Mouse (Mus musculus): ENCODE results near the gene Dydc2. TPM values are rescaled to one million over a fixed set of nuclear protein-coding genes. Genes with fewer than 3 reads are reported as not detected.

Dydc2 gene
- total RNA-seq, 2 experiments from 2014 or later = 0.71 to 1.6 TPM

GRCm38 (mm10) chr14:41047402-41047801 is 21.6 kb downstream of the Dydc2 start:
- no peak for DNase-seq (ENCODE audit: low spot score in 2 of 2)

- peak; percentile 24 to 78 for DNase-seq (ENCODE audit: low spot score in 2 of 2)
These were observed 33.7 kb downstream of the Dydc2 start for GRCm38 (mm10) chr14:41035146-41035798.

DNA sequence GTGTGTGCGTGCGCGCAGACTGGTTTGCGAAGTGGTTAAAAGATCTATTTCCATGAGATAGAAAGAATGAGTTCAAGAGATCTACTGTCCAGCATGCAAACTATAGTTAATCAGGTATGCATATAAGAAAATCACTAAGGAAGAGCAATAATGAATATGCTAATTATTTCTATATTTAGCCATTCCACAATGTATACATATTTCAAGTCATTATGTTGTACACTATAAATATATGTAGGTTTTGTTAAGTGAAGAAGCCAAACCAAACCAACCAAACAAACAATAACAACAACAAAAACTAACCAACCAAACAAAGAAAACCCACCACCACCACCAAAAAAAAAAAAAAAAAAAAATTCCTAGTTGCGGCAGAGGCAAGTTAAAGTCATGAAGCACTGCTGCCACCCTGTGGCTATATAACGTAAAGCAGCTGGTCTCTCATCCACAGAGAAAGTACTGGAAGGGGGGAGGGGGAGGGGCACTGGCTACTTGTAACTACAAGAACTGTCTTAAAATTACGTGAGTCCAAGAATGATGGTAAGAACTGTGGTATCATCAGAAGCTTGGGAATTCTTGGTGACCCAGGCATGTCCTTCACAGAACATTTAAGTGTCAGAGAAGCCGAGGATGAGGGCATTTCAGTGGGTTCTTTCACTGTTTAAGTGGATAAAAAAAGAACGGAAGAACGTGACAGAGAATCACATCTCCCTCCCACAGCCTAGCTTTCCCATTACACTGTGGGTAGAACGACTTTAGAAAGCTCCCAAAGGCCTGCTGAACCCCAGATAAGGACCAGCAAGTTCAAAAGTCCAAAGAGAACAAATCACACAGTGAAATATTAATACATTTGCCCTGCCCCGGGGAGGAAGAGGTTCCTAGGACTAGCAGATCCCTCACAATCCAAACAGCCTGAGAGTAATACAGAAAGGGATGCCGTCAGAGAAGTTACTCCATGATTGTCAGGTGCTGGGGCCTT is 35.6 kb downstream of the Dydc2 start:
- peak; percentile 27 to 92 for DNase-seq (ENCODE audit: low spot score in 2 of 2)

DNA sequence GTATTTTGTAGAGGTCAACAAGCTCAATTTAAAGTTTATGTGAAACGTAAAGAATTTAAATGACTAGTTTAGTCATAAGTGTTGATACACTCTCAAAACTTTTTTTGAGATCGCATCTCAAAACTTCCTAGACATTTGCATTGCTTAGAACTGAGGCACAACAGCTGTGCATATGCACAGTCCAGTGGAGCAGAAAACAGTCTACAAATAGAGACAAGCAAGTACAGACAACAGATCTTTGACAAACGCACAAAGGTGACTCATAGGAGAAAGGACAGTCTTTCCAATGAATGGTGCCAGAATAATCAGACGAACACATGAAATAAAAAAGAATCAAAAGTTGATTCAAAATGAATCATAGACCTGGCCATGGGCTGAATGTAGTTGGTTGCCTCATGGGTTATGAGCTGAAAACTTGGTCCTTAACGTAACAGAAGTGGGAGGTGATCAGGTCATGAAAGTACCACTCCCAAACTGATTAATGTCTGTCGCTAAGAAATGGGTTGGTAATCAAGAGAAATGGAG is 38.0 kb downstream of the Dydc2 start:
- DNase-seq (ENCODE audit: low spot score in 2 of 2) = no peak

- DNase-seq (ENCODE audit: low spot score in 2 of 2) = no peak
These were observed 39.7 kb downstream of the Dydc2 start for GRCm38 (mm10) chr14:41029303-41029702.

DNA sequence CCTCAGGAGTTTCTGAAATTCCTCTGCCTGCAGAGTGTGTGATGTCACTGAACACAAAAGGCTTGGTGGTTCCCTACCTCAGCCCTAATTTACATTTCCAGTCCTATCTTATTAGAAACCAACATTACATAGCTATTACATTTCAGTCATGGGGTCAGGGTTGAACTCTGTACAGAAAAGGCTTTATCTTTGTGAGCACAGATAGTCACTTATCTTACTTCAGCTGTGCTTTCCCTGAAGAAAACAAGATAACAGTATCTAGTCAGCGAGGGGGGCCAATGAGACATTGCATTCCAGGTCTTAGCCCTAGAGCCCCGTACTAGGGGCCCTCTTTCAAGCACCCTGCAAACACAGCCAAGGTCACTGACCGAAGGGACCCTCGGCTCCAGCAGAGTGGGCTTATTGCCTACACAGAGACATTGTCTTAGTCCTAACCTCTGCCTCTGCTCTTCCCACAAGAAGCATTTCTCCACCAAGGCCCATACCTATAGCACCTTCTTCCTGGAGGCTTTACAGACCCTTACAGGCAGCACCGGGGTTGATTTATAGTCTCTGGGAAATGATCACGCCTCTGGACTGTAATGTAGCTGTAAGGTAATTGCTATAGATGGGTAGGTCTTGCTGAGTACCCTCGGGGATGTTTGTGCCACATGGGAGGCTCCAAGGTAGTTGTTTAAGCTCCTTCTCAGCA is 43.3 kb downstream of the Dydc2 start:
- no peak for DNase-seq (ENCODE audit: low spot score in 2 of 2)

- DNase-seq (ENCODE audit: low spot score in 2 of 2) = no peak
These were observed 43.9 kb downstream of the Dydc2 start for GRCm38 (mm10) chr14:41025087-41025486.

DNA sequence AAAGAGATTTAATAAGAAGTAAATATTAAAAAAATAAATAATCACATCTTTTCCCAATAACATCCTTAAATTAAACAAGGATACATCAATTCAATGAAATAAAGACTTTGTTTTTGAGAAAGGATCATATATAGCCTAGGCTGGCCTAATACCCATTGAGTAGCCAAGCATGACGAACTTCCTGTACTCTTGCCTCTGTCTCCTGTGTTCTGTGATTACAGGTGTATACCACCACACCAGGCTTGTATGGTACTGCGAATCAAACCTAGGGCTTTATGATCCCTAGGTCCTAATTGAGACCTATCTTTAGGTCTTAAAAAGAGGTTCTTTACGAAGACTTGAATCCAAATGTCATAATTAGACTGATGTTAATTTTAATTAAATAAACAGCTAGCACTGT is 47.8 kb downstream of the Dydc2 start:
- DNase-seq (ENCODE audit: low spot score in 2 of 2) = no peak

- DNase-seq (ENCODE audit: low spot score in 2 of 2) = no peak
These were observed 51.5 kb downstream of the Dydc2 start for GRCm38 (mm10) chr14:41017460-41017859.

- DNase-seq (ENCODE audit: low spot score in 2 of 2) = peak in 1 of 2 experiments; percentile 63
These were observed 54.2 kb downstream of the Dydc2 start for GRCm38 (mm10) chr14:41014701-41015240.

DNA sequence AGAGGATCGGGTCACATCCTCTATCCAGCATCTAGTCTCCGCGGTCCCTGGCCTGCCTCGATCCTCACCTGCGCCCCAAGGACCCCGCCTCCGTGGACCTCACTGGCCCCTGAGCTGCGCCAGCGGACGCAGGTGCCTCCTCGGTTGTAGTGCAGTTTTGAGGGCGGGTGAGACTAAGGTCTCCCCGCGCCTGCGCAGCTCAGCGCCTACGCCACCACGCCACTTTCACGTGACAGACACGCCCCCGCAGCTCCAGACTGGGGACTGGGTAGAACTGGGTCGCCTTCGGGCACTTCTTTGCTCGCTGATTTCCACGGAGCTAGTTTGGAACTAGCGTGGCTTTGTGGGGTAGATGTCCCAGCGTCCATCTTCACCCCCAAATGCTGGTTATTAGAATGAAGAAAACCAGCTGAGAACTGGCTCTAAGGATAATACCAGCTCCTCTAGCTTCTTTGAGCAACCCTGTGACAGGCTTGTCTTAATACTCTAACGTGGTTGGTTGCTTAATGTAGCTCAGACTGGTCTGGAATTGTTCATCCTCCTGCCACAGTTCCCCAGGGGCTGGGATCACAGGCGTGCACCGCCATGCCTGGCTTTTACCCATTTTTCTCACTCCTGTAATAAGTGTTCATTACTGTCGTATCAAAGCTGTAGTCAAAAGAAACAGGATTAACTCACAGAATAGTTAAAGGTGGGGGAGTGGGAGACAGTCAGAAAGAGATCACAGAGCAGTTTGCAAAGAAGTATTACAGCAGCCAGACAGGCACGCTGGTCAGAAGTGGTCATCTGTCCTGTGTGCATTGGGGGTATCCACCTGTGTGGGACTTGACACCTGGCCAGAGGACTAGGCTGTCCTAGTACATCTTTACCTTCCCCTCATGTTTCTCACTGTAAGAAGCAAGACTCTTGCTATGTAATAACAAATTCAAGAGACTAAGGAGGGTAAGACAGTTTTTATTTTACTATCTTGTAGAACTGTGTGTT is 55.1 kb downstream of the Dydc2 start, which contains the start of gene Fam213a:
TSS of gene Fam213a (minus strand) at position 159 of the 984 bp plus-strand sequence.
- peak; percentile 89 to 96 for DNase-seq (ENCODE audit: low spot score in 2 of 2)

DNA sequence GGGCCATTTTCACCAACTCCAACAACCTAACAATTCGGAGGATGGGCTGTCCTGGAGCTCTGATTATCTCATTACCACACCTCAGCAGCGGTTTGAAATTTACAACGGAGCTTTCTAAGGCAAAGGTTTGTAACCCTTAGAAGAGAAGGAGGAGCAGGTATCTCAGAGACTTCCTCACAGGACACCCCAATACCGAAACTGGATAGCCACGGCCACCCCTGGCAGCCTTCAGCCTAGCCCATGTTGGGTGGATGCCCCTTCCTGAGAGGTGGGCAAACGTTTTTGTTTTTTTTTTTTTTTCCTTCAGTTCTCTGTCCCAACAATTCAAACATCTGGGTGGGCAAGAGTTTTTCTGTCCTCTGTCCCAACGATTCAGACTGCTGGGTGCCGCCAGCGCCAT is 55.9 kb downstream of the Dydc2 start:
- DNase-seq (ENCODE audit: low spot score in 2 of 2) = no peak

DNA sequence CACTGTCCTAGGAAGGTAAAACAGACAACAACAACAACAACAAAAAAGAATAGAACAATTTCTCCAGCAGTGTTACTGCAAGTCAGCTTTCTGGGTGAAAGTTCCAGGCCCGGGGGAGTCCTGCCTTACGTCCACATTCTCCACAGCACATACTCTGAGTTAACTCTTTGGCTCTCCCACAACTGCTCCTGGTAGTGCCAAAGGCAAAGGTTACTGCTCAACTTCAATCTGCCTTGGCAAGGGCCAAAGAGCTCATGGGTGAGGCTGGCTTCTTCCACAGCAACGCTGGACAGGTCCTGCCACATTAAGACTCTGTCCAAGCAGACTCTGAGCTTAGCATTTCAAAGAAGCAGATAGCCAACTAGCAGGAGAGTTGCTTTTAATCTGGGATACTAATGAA is 57.1 kb downstream of the Dydc2 start:
- DNase-seq (ENCODE audit: low spot score in 2 of 2) = no peak

GRCm38 (mm10) chr14:41008138-41008537 is 60.9 kb downstream of the Dydc2 start:
- DNase-seq (ENCODE audit: low spot score in 2 of 2) = no peak

- DNase-seq (ENCODE audit: low spot score in 2 of 2) = no peak
These were observed 61.4 kb downstream of the Dydc2 start for GRCm38 (mm10) chr14:41007641-41008040.

GRCm38 (mm10) chr14:41006899-41007298 is 62.1 kb downstream of the Dydc2 start:
- DNase-seq (ENCODE audit: low spot score in 2 of 2) = peak; percentile 36 to 68

GRCm38 (mm10) chr14:41006263-41006662 is 62.7 kb downstream of the Dydc2 start:
- DNase-seq (ENCODE audit: low spot score in 2 of 2) = no peak

DNA sequence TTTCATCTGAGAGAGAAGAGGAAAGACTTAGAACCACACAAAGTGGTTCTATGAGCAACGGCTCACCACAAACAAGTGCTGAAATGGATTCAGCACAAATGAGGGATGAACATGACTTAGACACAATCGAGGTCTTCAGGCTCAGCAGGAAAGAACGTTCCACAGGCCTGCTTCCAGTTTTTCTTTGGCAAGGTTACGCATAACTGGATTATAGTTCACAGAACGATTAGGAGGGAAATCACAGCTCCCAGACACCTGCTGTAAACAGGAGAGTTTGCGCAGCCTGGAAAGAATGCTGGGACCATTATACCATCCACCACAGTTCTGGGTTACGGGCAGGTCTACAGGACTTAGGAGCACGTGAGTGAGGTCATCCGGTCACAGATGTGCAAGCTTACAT is 63.3 kb downstream of the Dydc2 start:
- DNase-seq (ENCODE audit: low spot score in 2 of 2) = no peak

DNA sequence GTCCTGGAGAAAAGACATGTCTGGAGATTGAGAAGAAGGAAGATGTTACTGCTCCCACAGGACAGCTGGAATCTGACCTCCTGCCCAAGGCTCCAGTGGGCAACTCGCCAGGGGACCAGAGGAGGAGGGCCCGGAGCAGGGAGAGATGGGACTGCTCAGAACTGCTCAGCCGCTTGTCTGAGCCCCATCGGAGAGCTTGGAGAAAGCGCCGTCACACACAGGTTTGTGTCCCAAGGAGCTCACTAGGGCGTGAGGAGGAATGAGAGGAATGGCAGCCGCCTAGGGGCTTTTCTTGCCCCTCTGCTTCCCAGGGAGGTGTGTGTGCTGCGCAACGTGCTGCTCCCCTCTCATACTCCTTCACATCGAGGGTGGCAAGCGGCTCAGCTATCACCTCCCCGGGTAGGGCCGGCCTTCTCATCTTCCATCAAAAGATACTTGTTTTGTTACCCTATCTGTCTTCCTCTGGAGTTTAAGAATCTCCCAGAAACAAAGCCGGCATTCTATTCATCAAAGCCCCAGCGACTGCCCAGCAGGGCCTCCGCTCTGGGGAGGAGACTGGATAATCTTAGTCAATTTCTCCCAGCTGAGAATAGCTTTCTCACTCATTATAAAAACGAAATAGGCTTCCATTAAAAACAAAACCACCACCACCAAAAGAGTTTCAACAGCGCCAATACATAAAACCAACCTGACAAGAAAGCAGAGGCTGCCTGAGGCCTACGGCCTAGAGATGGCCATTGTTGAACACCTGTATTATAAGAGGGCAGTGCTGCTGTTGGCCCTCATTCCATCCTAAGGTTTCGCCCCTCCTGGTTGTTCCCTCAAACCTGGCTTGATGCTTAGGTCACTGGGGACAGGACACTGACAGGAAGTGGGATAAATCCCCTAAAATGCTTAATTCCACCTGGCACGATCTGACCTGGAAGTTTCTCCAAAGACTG is 64.5 kb downstream of the Dydc2 start:
- no peak for DNase-seq (ENCODE audit: low spot score in 2 of 2)

Measured in layer of hippocampus, adult 18-20 months (tissue).